In genomic region chr11:26489761-26490466, GRCm38 (mm10) we compare ENCODE assay signal across 8 mouse cellular contexts.
DNase-seq lines count a peak whose midpoint lies in the region; ATAC-seq and TF ChIP-seq lines count a peak whose summit lies in the region.

No protein-coding gene starts in this region.

- H3K4me3 ChIP-seq in cortical plate, adult 2 months (ENCODE audit: insufficient read depth, low read length): no peak overlapping the region
- H3K4me3 ChIP-seq in left cerebral cortex, adult 2 months: no peak overlapping the region

- H3K27ac ChIP-seq in cortical plate, adult 2 months (ENCODE audit: insufficient read depth, low read length): no peak overlapping the region
- H3K27ac ChIP-seq in left cerebral cortex, adult 2 months: no peak overlapping the region

- no peaks in the 10 kb centered on the region for H3K4me1 ChIP-seq in cortical plate, adult 2 months (ENCODE audit: control insufficient read depth, insufficient read depth, low read length)

- H3K27me3 ChIP-seq in Patski: no peaks in the 10 kb centered on the region
- H3K27me3 ChIP-seq in splenic B cell, adult 2 months (ENCODE audit: control insufficient read depth, insufficient read depth, low read length, poor library complexity, severe bottlenecking): no peaks in the 10 kb centered on the region

- no peak for ATAC-seq in Patski
- peak; percentile 52; the same call in 1 of the 2 replicates for ATAC-seq in megakaryocyte-erythroid progenitor cell, adult 5-6 weeks (replicated peaks; ENCODE audit: low FRiP score, low TSS enrichment, poor library complexity, severe bottlenecking)

- H3K36me3 ChIP-seq in splenic B cell, adult 2 months (ENCODE audit: control insufficient read depth, insufficient read depth, low read length, poor library complexity, severe bottlenecking): peaks cover 2% of the 10 kb centered on the region; the same call in 1 of the 2 replicates

- in situ Hi-C loops in Patski (cut with MboI; ENCODE audit: low pct_unique_long_range_greater_than_20kb): no loop called here

- TF ChIP-seq POLR2A in cortical plate, adult 2 months (IDR thresholded peaks at IDR 0.05; ENCODE audit: extremely low read depth, insufficient read depth, low read length): no peak

- CTCF ChIA-PET in Patski (lab: Charles Lee): no interaction called here

- no peak for DNase-seq in Patski (ENCODE audit: low read depth, low spot score)
- peak; percentile 12 for DNase-seq in gastrocnemius, postnatal 10 days
- peak; percentile 94 for DNase-seq in hindlimb bud, embryonic 11.5 days (ENCODE audit: extremely low spot score, low read depth, low spot score)
- peak; percentile 19 to 23 for DNase-seq in left cerebral cortex, adult 2 months (ENCODE audit: extremely low spot score in 1 of 2, low spot score in 2 of 2)
- DNase-seq in splenic B cell, adult 2 months (ENCODE audit: low read depth, low spot score): peak; percentile 40
- no peak for DNase-seq in thymus, postnatal 36 days

- POLR2A ChIA-PET in Patski (lab: Charles Lee): no interaction called here

- TF ChIP-seq CTCF in Patski (IDR thresholded peaks at IDR 0.05): peak; percentile 17
- peak; percentile 54 for TF ChIP-seq CTCF in cortical plate, adult 2 months (IDR thresholded peaks at IDR 0.05; ENCODE audit: extremely low read depth, insufficient read depth, low read length)
- TF ChIP-seq CTCF in left cerebral cortex, adult 2 months (IDR thresholded peaks at IDR 0.05): peak; percentile 65

- intact Hi-C loops in left cerebral cortex, adult 2 months (cut with DNase I): loop anchor here (5.0 to 10.0 kb wide), 2 partner anchors 283 to 295 kb away; no protein-coding TSS in a partner anchor

Comparison
In these comparisons a context has a peak if more than half of its experiments do, and no peak if none do; other contexts are left out.
1. DNase-seq: peak in gastrocnemius, postnatal 10 days (single experiment), hindlimb bud, embryonic 11.5 days (single experiment), left cerebral cortex, adult 2 months (2 of 2) and splenic B cell, adult 2 months (single experiment); none in Patski (single experiment) and thymus, postnatal 36 days (0 of 2).
2. Peak in every context shown above with its lines, with median percentiles within 50 percentile points of each other: CTCF ChIP-seq.